Mouse (Mus musculus): ENCODE data around the gene Fmod. TPM values are rescaled to one million over a fixed set of nuclear protein-coding genes. Genes with fewer than 3 reads are reported as not detected.

Fmod gene
- polyA plus RNA-seq, 2 experiments, result 1.1 TPM

DNA sequence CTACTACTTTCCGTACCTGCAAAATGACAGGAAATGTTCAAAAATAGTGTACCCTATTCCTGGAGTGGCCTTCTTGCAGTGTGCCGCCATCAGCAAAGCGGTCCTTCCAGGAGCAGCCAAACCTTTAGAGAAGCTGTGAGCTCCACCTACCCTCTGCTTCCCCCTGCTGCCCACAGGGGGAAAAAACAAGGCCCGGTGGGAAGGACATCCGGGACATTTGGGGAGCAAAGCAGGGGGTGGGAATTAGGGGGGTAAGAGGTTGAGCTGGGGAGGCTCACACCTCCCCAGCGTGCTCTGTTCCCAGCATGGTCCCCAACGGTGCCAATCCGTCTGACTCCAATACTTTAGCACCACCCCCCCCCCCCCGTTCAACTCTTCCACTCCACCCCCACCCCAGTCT is 8.9 kb downstream of the Fmod start:
- Histone ChIP-seq H3K27me3 (ENCODE audit: control insufficient read depth, insufficient read depth, low read length) (no peaks in the 10 kb centered on the region), H3K36me3 (replicated peaks; ENCODE audit: control insufficient read depth, insufficient read depth, low read depth) (no peaks in the 10 kb centered on the region), H3K9ac (replicated peaks) (no peak overlapping the region), H3K27ac (no peak overlapping the region), H3K4me1 (replicated peaks; ENCODE audit: control insufficient read depth in 2 of 2, insufficient read depth in 2 of 2, low read length in 1 of 2) (no peaks in the 10 kb centered on the region), H3K4me2 (ENCODE audit: low read depth) (peak overlapping the region; percentile 31), H3K4me3 (ENCODE audit: insufficient read depth in 1 of 2, low read depth in 2 of 2, low read length in 2 of 2) (no peak overlapping the region), H3K9me3 (ENCODE audit: control insufficient read depth, low read length) (no peaks in the 10 kb centered on the region)
- DNase-seq (ENCODE audit: low read depth in 3 of 3, low spot score in 3 of 3) (no peak), ATAC-seq (ENCODE audit: insufficient read depth) (no peak)
- no peak for TF ChIP-seq EP300 (IDR thresholded peaks at IDR 0.05; ENCODE audit: low read depth)
- peak; percentile 85 for TF ChIP-seq CTCF (IDR thresholded peaks at IDR 0.05; ENCODE audit: low read depth)
- 10% methylated on average over 9 of the region's 9 CpGs for WGBS (ENCODE audit: insufficient replicate concordance)

- Histone ChIP-seq H3K4me2 (ENCODE audit: low read depth) (peak overlapping the region; percentile 31), H3K36me3 (replicated peaks; ENCODE audit: control insufficient read depth, insufficient read depth, low read depth) (no peaks in the 10 kb centered on the region), H3K27me3 (ENCODE audit: control insufficient read depth, insufficient read depth, low read length) (no peaks in the 10 kb centered on the region), H3K9ac (replicated peaks) (no peak overlapping the region), H3K4me3 (ENCODE audit: insufficient read depth in 1 of 2, low read depth in 2 of 2, low read length in 2 of 2) (no peak overlapping the region), H3K4me1 (replicated peaks; ENCODE audit: control insufficient read depth in 2 of 2, insufficient read depth in 2 of 2, low read length in 1 of 2) (no peaks in the 10 kb centered on the region), H3K9me3 (ENCODE audit: control insufficient read depth, low read length) (no peaks in the 10 kb centered on the region), H3K27ac (no peak overlapping the region)
- ATAC-seq (ENCODE audit: insufficient read depth), result no peak
- 29% methylated on average over 23 of the region's 23 CpGs for WGBS (ENCODE audit: insufficient replicate concordance)
- TF ChIP-seq CTCF (IDR thresholded peaks at IDR 0.05; ENCODE audit: low read depth), result no peak
- no peak for DNase-seq (ENCODE audit: low read depth in 3 of 3, low spot score in 3 of 3)
Observed at GRCm38 (mm10) chr1:134046387-134046786, 9.3 kb downstream of the Fmod start.

- no peak overlapping the region for H3K4me3 ChIP-seq (ENCODE audit: insufficient read depth in 1 of 2, low read depth in 2 of 2, low read length in 2 of 2)
- TF ChIP-seq CTCF (IDR thresholded peaks at IDR 0.05; ENCODE audit: low read depth) (no peak), EP300 (IDR thresholded peaks at IDR 0.05; ENCODE audit: low read depth) (no peak)
- H3K4me2 ChIP-seq (ENCODE audit: low read depth), result no peak overlapping the region
- no peaks in the 10 kb centered on the region for H3K4me1 ChIP-seq (replicated peaks; ENCODE audit: control insufficient read depth in 2 of 2, insufficient read depth in 2 of 2, low read length in 1 of 2)
- no peaks in the 10 kb centered on the region for H3K27me3 ChIP-seq (ENCODE audit: control insufficient read depth, insufficient read depth, low read length)
- no peaks in the 10 kb centered on the region for H3K9me3 ChIP-seq (ENCODE audit: control insufficient read depth, low read length)
- DNase-seq (ENCODE audit: low read depth in 3 of 3, low spot score in 3 of 3) (no peak), ATAC-seq (ENCODE audit: insufficient read depth) (no peak)
- no peaks in the 10 kb centered on the region for H3K36me3 ChIP-seq (replicated peaks; ENCODE audit: control insufficient read depth, insufficient read depth, low read depth)
- no peak overlapping the region for H3K27ac ChIP-seq
- H3K9ac ChIP-seq (replicated peaks), result no peak overlapping the region
- WGBS (ENCODE audit: insufficient replicate concordance), result 64% methylated on average over 6 of the region's 6 CpGs
Observed at GRCm38 (mm10) chr1:134047431-134047830, 10.4 kb downstream of the Fmod start.

- Histone ChIP-seq H3K9me3 (ENCODE audit: control insufficient read depth, low read length) (no peaks in the 10 kb centered on the region), H3K4me1 (replicated peaks; ENCODE audit: control insufficient read depth in 2 of 2, insufficient read depth in 2 of 2, low read length in 1 of 2) (peaks cover 3% of the 10 kb centered on the region in 2 experiments; a peak in 2 of 4 replicates), H3K4me3 (ENCODE audit: insufficient read depth in 1 of 2, low read depth in 2 of 2, low read length in 2 of 2) (no peak overlapping the region), H3K27me3 (ENCODE audit: control insufficient read depth, insufficient read depth, low read length) (no peaks in the 10 kb centered on the region), H3K27ac (no peak overlapping the region), H3K9ac (replicated peaks) (no peak overlapping the region), H3K4me2 (ENCODE audit: low read depth) (no peak overlapping the region), H3K36me3 (replicated peaks; ENCODE audit: control insufficient read depth, insufficient read depth, low read depth) (no peaks in the 10 kb centered on the region)
- ATAC-seq (ENCODE audit: insufficient read depth) (peak; percentile 50; the same call in 1 of the 2 replicates), DNase-seq (ENCODE audit: low read depth in 3 of 3, low spot score in 3 of 3) (no peak)
- WGBS (ENCODE audit: insufficient replicate concordance), result 3% methylated on average over 5 of the region's 5 CpGs
- TF ChIP-seq CTCF (IDR thresholded peaks at IDR 0.05; ENCODE audit: low read depth), result peak; percentile 97
- no peak for TF ChIP-seq EP300 (IDR thresholded peaks at IDR 0.05; ENCODE audit: low read depth)
Observed at GRCm38 (mm10) chr1:134048759-134049158, 11.7 kb downstream of the Fmod start.

GRCm38 (mm10) chr1:134049542-134049941 is 12.5 kb downstream of the Fmod start:
- ATAC-seq (ENCODE audit: insufficient read depth) (no peak), DNase-seq (ENCODE audit: low read depth in 3 of 3, low spot score in 3 of 3) (no peak)
- Histone ChIP-seq H3K27ac (no peak overlapping the region), H3K4me2 (ENCODE audit: low read depth) (no peak overlapping the region), H3K4me3 (ENCODE audit: insufficient read depth in 1 of 2, low read depth in 2 of 2, low read length in 2 of 2) (no peak overlapping the region), H3K27me3 (ENCODE audit: control insufficient read depth, insufficient read depth, low read length) (no peaks in the 10 kb centered on the region), H3K9me3 (ENCODE audit: control insufficient read depth, low read length) (no peaks in the 10 kb centered on the region), H3K36me3 (replicated peaks; ENCODE audit: control insufficient read depth, insufficient read depth, low read depth) (no peaks in the 10 kb centered on the region), H3K9ac (replicated peaks) (no peak overlapping the region), H3K4me1 (replicated peaks; ENCODE audit: control insufficient read depth in 2 of 2, insufficient read depth in 2 of 2, low read length in 1 of 2) (peaks cover 7 to 9% of the 10 kb centered on the region in 2 experiments)
- 41% methylated on average over 6 of the region's 6 CpGs for WGBS (ENCODE audit: insufficient replicate concordance)
- TF ChIP-seq CTCF (IDR thresholded peaks at IDR 0.05; ENCODE audit: low read depth) (no peak), EP300 (IDR thresholded peaks at IDR 0.05; ENCODE audit: low read depth) (no peak)

Data from liver, embryonic 14.5 days (tissue).